Mouse (Mus musculus) G1E (cell line): ENCODE results near the gene Irak4.

Source experiments
- GATA2 ChIP-seq: IDR thresholded peaks from 2 replicates; pipeline ENCODE4 v1.6.1; 2012; ENCODE audit warnings: low read depth, low read length, inconsistent platforms, borderline replicate concordance
- TAL1 ChIP-seq: conservative IDR thresholded peaks from 2 replicates; pipeline ENCODE4 v1.6.1; 2012; ENCODE audit warnings: low read depth, low read length, inconsistent platforms, mixed read lengths

DNA sequence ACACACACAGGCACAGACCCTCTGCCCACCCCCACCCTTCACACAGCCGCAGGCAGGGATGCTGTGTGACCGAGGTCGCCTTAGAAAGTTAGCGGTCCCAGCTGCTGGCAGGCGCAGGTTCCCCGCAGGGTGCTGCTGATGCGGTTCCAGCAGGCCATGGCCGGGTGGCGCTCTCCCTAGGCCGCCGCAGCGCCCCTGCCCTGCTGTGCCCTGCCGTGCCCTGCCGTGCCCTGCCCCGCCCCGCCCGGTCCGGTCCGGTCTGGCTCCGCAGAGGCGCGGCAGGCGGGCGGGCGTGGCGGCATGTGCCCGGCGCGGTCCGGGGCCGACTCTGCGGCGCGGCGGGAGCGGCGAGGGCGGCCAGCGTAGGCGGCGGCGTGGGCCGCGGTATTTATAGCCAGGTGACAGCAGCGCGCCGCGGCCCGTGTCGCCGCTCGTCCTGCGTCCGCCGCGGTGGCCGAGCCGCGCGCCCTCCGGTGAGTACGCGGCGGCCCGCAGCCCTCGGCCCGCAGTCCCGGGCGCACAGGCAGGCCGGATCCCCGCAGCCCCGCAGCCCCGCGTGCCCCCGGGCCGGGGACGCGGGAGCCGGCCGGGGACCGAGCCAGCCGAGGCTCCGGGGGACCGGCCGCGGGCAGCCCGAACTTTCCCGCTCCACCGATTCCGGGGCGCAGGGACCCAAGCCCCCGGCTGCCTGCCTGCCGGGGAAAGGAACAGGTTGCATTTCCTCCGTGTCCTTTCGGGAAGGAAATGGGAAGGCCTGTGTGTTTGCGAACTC lies 85.6 kb downstream of the Irak4 start, which contains the start of gene Tmem117:
- TF ChIP-seq TAL1: no peak
- no peak for TF ChIP-seq GATA2
